Mouse (Mus musculus) layer of hippocampus, adult 9-10 months (tissue): ENCODE measurements around the gene Taf5.

Experiments
- DNase-seq: peaks from one replicate; pipeline ENCODE4 v3.0.0; 2022; ENCODE audit warnings: low spot score

Taf5 gene

GRCm38 (mm10) chr19:47067096-47067882 lies at the start of gene Taf5:
Gene Taf5, plus strand, starts transcription at chr19:47067746.
- DNase-seq: peak; percentile 88

- DNase-seq: no peak
Measured at GRCm38 (mm10) chr19:47017831-47018230, 49.7 kb upstream of the Taf5 start.

GRCm38 (mm10) chr19:47018330-47018729 lies 49.2 kb upstream of the Taf5 start:
- DNase-seq: no peak

- no peak for DNase-seq
Measured at GRCm38 (mm10) chr19:47019326-47019725, 48.2 kb upstream of the Taf5 start.

- no peak for DNase-seq
Measured at GRCm38 (mm10) chr19:47022709-47023108, 44.8 kb upstream of the Taf5 start.

GRCm38 (mm10) chr19:47023546-47023945 lies 44.0 kb upstream of the Taf5 start:
- no peak for DNase-seq

- no peak for DNase-seq
Measured at GRCm38 (mm10) chr19:47024954-47025353, 42.6 kb upstream of the Taf5 start.

GRCm38 (mm10) chr19:47026513-47026912 lies 41.0 kb upstream of the Taf5 start:
- no peak for DNase-seq

GRCm38 (mm10) chr19:47029796-47030195 lies 37.8 kb upstream of the Taf5 start:
- DNase-seq: no peak

- no peak for DNase-seq
Measured at GRCm38 (mm10) chr19:47031770-47032169, 35.8 kb upstream of the Taf5 start.

GRCm38 (mm10) chr19:47034916-47035315 lies 32.6 kb upstream of the Taf5 start:
- DNase-seq: no peak

GRCm38 (mm10) chr19:47036596-47036995 lies 30.9 kb upstream of the Taf5 start:
- DNase-seq: no peak

- no peak for DNase-seq
Measured at GRCm38 (mm10) chr19:47040720-47041473, 26.6 kb upstream of the Taf5 start.

- no peak for DNase-seq
Measured at GRCm38 (mm10) chr19:47043608-47044007, 23.9 kb upstream of the Taf5 start.

GRCm38 (mm10) chr19:47046343-47046742 lies 21.2 kb upstream of the Taf5 start:
- no peak for DNase-seq

GRCm38 (mm10) chr19:47047236-47047833 lies 20.2 kb upstream of the Taf5 start:
- DNase-seq: no peak

- no peak for DNase-seq
Measured at GRCm38 (mm10) chr19:47049061-47049460, 18.5 kb upstream of the Taf5 start.

GRCm38 (mm10) chr19:47049840-47050239 lies 17.7 kb upstream of the Taf5 start:
- DNase-seq: no peak

GRCm38 (mm10) chr19:47050271-47051032 lies 17.1 kb upstream of the Taf5 start, which contains the start of gene Pcgf6:
Gene Pcgf6, minus strand, starts transcription at chr19:47050906.
- DNase-seq: peak; percentile 18

- DNase-seq: no peak
Measured at GRCm38 (mm10) chr19:47052927-47053326, 14.6 kb upstream of the Taf5 start.

GRCm38 (mm10) chr19:47053471-47053870 lies 14.1 kb upstream of the Taf5 start:
- no peak for DNase-seq

GRCm38 (mm10) chr19:47057684-47058083 lies 9.9 kb upstream of the Taf5 start:
- DNase-seq: no peak
